Mouse (Mus musculus) lung, postnatal 10 days (tissue): ENCODE data around the gene Znrf1.
A peak's percentile ranks its signal among the peaks of the same experiment; 100 is the strongest.

Source experiments
- DNase-seq: peaks from one replicate; pipeline ENCODE4 v3.0.0; 2021

Znrf1 gene

GRCm38 (mm10) chr8:111535491-111535890, 406 bp upstream of the Znrf1 start:
- no peak for DNase-seq

GRCm38 (mm10) chr8:111536978-111537764, 1.3 kb downstream of the Znrf1 start:
- peak; percentile 51 for DNase-seq

DNA sequence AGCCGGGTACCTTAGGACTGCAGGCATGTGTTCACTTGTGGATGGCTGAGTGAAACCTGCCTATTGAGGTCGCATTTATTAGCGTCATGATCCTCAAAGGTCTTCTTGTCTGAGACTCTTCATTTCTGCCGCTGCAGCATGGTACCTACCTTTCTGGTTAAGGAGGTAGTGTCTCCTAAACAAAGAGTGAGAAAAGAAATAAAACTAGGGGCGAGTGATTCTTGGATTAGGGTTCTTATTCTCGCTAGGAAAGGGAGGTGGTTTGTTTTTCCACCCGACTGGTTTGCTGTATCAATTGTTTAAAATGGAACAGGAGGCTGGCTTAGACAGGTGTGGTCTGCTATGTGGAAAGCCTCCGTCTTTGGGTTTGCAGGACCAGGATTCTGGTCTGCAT, 1.9 kb downstream of the Znrf1 start:
- DNase-seq: no peak

- DNase-seq: peak; percentile 63
Measured at GRCm38 (mm10) chr8:111538194-111538593, 2.3 kb downstream of the Znrf1 start.

DNA sequence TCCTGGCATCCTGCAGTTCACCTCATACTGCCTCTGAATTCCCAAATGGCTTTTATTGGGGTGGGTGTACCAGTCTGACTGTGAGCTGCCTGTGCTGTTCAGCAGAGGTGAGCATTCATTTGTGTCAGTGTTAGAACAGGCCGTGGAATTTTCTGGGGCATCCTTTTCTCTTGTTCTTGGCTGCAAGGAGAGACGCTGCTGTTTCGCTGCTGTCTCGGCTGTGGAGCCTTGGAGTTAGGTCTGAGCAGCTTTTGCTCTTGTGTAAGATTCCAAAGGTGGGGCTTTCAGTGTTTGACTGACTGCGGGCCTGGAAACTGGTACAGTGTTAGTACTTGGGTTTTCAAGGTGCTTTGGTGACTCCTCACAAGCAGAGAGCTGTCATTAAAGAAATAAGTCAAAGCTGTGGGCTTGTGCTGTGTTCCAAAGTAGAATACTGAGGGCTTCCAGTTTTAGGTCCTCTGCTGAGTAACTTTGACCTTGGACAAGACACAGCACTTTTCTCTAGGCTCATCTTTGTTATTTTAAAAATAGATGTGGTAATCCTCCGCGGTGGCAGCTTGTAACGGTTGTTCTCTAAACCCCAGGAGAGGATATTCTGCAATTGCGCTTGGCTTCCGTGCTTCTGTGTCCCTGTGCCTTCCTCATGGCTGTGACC, 3.7 kb downstream of the Znrf1 start:
- DNase-seq: no peak

DNA sequence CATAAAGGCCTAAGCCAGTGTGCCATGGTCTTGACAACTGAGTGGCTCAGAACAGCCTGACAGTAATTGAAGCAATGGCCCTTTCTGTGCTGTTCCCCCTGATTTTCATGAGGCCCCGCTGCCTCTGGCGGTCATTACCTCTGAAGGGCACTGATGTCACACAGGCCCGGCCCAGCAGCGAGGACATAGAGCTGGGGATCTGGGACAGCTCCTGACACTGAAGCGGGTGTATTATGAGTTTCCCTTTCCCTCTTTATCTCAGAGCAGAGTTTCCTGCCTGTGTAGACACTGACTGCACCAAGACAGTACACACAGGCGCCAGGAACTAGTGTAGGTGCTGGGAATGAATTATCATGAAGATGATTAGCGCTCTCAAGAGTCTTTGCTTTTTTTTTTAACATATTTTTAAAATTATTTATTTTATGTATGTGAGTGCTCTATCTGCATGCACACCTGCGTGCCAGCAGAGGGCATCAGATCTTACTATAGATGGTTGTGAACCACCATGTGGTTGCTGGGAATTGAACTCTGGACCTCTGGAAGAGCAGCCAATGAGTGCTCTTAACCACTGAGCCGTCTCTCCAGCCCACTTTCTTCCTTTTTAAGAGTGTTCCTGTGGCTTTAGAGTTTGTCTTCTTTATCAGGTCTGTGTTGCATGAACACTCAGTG, 7.9 kb downstream of the Znrf1 start:
- DNase-seq: no peak

DNA sequence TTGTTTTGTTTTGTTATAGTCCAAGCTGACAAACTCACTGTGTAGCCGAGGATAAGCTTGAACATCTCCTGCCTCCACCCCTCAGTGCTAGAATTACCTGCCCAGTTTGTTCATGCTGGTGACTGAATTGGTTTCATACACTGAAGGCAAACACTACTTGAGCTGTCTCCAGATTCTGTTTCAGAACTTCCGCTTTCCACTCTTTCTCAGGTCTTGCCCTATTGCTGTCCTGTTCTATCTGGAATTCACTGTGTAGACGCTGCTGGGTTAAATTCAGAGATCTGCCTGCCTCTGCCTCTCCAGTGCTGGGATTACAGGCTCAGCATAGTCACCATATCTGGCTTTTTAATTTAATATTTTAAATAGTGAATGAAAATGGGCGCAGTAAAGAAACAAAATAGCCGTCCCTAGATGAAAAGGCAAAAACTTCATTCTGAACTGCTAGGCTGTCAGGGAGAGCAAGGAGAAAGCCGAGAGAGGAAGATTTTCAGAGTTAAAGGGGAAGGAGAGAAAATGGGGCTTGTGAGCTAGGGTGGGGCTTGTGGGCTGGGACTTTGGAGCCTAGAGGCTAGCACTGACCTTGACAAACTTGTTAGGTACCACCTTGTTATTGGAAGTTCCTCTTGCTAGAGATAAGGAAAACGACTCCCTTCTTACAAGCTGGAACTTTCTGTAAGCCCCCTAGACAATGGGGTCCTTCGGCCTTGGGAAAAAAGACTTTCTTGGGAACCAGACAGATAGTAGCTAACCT, 9.7 kb downstream of the Znrf1 start:
- DNase-seq: no peak

DNA sequence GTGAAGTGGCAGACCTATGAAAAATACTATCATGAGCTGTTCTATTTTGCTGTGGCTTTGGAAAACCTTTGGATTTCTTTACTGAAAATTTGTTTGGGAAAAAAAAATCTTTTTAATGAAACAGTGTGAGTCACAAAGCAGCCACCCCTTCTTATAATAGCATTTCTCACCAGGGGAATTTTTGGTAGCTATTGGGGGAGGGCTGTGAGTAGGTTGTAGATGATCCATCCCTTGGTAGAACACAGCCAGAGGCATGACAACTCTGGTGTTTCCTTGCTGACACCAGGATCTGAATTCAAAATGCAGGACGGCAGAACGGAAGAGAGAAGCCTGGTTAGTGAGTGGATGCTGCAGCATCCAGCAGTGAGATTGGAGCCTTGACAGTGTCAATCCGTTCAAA, 11.2 kb downstream of the Znrf1 start:
- no peak for DNase-seq

DNA sequence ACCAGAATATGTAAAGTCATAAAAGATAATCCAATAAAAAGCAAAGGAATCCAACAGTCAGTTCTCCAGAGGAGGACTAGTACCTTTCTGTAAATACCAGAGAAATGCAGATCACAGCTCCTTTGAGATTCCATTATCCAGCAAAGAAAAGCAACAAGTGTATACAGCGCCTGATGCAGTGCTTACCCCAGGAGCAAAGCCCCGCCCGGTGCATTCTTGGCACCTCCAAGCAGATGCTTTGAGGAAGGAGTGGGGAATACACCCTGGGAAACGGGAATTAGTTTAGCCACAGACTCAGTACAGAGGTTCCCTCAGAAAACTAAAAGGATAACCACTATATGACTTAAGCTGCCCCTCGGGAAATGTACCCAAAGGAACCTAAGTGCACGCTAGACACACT, 12.3 kb downstream of the Znrf1 start:
- no peak for DNase-seq

- DNase-seq: peak; percentile 25
Measured at GRCm38 (mm10) chr8:111550002-111550870, 14.3 kb downstream of the Znrf1 start.

GRCm38 (mm10) chr8:111551511-111552130, 15.7 kb downstream of the Znrf1 start:
- DNase-seq: no peak

GRCm38 (mm10) chr8:111561824-111562223, 25.9 kb downstream of the Znrf1 start:
- DNase-seq: peak; percentile 30

DNA sequence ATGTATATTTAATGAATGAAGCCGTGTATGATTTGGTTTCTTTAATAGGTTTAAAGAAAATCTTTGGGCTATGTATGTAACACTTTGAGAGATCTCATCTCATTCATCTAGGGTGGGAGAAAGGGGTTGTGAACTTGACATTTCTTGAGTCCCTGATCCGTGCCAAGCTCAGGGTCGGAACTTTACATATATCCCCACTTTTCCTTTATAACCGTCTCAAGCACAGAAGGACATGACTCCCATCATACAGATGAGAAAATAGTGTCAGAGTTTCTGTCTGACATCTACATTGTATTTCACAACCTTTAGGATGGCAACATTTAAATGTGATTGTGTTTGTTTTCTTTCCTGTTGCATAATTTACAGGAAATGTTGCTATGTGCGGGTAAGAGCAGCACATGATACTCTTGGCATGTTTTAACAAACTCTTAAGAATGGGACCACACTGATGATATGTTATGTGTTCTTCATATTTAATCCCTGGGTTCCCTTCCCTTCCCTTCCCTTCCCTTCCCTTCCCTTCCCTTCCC, 26.4 kb downstream of the Znrf1 start:
- DNase-seq: no peak

DNA sequence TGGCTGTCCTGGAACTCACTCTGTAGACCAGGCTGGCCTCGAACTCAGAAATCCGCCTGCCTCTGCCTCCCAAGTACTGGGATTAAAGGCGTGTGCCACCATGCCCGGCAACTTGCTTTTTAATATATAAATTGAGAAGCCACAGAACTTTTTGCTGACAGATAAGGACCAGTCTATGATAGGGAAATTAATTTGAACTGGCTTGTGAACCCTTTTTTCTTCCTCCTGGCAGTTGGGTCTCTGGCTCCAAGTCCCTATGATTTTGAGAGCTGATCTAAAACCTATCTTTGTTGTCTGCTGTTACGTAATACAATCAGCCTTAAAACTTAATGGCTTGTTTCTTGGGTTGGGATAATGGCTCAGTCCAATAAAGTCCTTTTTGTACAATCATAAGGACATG, 27.2 kb downstream of the Znrf1 start:
- no peak for DNase-seq

- no peak for DNase-seq
Measured at GRCm38 (mm10) chr8:111563687-111564086, 27.8 kb downstream of the Znrf1 start.

DNA sequence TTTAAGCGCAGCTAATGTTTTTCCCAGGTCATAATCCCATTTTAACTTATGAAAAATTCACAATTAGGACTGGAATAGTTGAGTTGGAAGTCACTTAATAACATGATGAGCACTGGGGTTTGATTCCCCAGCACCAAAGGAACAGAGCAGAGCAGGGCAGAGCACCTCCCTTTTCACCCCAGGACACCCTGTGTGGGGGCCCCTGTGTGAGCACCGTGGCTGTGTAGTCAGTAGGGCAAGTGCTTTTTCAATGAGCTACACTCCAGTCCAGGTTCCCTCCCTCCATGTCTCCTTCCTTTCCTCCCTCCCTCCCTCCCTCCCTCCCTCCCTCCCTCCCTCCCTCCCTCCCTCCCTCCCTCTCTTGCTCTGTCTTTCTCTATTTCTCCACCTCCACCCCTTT, 28.2 kb downstream of the Znrf1 start:
- DNase-seq: no peak

- DNase-seq: no peak
Measured at GRCm38 (mm10) chr8:111565784-111566191, 29.9 kb downstream of the Znrf1 start.

- DNase-seq: no peak
Measured at GRCm38 (mm10) chr8:111566326-111566725, 30.4 kb downstream of the Znrf1 start.

- no peak for DNase-seq
Measured at GRCm38 (mm10) chr8:111567571-111567970, 31.7 kb downstream of the Znrf1 start.

DNA sequence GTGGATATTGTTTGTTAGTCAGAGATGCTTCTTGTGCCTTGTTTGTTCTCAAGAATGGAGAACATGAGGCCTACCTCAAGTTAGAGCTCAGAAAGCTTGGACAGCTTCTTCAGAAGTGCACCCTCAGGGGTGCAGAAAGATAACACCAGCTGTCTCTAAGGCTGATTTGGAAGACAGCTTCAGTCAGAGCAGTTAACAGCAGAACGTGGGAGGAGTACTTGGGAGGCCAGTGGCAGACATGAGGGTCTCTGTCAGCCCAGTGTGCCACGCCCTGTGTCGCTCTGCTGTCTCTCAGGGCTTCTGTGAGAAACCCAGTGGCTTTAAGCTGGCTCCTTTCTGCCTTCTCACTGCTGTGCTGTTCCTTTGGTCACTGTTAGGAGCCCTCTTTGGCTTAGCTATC, 32.1 kb downstream of the Znrf1 start:
- DNase-seq: no peak

- no peak for DNase-seq
Measured at GRCm38 (mm10) chr8:111569926-111570325, 34.0 kb downstream of the Znrf1 start.

GRCm38 (mm10) chr8:111570432-111570831, 34.5 kb downstream of the Znrf1 start:
- no peak for DNase-seq
